Mouse (Mus musculus): ENCODE measurements around the gene Atp6v1d. TPM values are rescaled to one million over a fixed set of nuclear protein-coding genes. Genes with fewer than 3 reads are reported as not detected.

Atp6v1d gene
- polyA plus RNA-seq, 1 experiment from 2014 or later, result 66.5 TPM

DNA sequence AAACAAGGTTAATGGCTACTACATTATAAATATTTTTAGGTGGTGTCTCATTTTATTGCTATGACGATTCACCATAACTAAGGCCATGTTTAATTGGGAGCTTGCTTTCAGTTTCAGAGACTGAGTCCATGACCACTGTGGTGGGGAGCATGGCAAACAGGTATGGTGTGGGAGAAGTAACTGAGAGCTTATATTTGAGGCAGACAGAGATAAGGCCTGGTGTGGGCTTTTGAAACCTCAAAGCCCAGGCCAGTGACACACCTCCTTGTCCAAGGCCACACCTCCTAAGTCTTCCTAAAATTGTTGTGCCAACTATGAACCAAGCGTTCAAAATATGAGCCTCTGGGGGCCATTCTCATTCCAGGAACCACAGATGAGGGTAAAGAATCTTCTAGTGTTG is 26.9 kb downstream of the Atp6v1d start:
- ATAC-seq, result no peak
- WGBS, result 96% methylated on average over 2 of the region's 2 CpGs
- Histone ChIP-seq H3K4me3 (ENCODE audit: low read length) (no peak overlapping the region), H3K27me3 (replicated peaks; ENCODE audit: control insufficient read depth, insufficient read depth, low read length) (no peaks in the 10 kb centered on the region), H3K4me2 (ENCODE audit: low read depth, low read length) (no peak overlapping the region), H3K9me3 (ENCODE audit: control insufficient read depth, low read length) (no peaks in the 10 kb centered on the region), H3K9ac (ENCODE audit: low read depth, low read length) (no peak overlapping the region), H3K36me3 (ENCODE audit: control insufficient read depth, insufficient read depth, low read length) (peaks cover 7% of the 10 kb centered on the region; the same call in 1 of the 2 replicates), H3K4me1 (ENCODE audit: control insufficient read depth, insufficient read depth, low read length) (no peaks in the 10 kb centered on the region), H3K27ac (ENCODE audit: low read length) (no peak overlapping the region)

DNA sequence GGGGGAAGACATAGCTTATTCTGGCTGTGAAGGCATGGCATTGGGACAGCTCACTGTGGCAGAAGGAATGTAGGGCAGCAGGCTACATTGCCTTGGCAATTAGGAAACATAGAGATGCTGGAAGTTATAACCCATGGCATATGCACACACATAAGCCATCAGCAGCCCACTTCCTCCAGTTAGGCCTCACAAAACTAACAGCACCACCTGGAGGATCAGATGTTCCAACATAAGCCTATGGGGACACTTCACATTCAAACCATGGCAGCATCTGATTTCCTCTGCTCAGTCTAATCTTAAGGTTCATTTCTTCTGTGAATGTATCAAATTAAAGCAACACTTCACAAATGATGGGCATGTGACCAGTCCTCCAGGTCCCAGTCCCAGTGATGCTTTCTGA is 47.0 kb downstream of the Atp6v1d start:
- H3K9ac ChIP-seq (ENCODE audit: low read depth, low read length), result no peak overlapping the region
- H3K4me2 ChIP-seq (ENCODE audit: low read depth, low read length), result no peak overlapping the region
- H3K36me3 ChIP-seq (ENCODE audit: control insufficient read depth, insufficient read depth, low read length), result no peaks in the 10 kb centered on the region
- no peaks in the 10 kb centered on the region for H3K4me1 ChIP-seq (ENCODE audit: control insufficient read depth, insufficient read depth, low read length)
- ATAC-seq, result no peak
- H3K27me3 ChIP-seq (replicated peaks; ENCODE audit: control insufficient read depth, insufficient read depth, low read length), result no peaks in the 10 kb centered on the region
- H3K4me3 ChIP-seq (ENCODE audit: low read length), result no peak overlapping the region
- no peak overlapping the region for H3K27ac ChIP-seq (ENCODE audit: low read length)
- H3K9me3 ChIP-seq (ENCODE audit: control insufficient read depth, low read length), result no peaks in the 10 kb centered on the region

DNA sequence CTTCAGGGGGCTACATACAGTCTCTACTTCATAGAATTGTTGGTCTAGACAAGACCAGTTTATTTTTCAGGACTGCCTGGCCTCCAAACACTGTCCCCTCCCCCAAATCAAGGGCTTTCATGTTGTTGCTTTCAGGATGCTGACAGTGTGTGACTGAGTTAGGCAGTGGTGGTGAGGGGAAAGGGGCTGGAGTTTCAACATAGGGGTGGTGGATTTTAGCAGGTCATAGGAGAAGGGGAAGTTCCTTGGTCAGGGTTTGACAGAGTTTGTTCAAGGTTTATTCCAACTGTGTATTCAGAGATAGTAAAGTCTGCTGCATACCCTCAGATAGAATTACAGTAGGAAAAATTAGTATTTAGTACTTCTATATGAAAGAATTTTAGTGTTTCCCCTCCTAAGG is 59.6 kb downstream of the Atp6v1d start:
- Histone ChIP-seq H3K27me3 (replicated peaks; ENCODE audit: control insufficient read depth, insufficient read depth, low read length) (no peaks in the 10 kb centered on the region), H3K4me1 (ENCODE audit: control insufficient read depth, insufficient read depth, low read length) (no peaks in the 10 kb centered on the region), H3K4me3 (ENCODE audit: low read length) (no peak overlapping the region), H3K27ac (ENCODE audit: low read length) (no peak overlapping the region), H3K9me3 (ENCODE audit: control insufficient read depth, low read length) (no peaks in the 10 kb centered on the region), H3K9ac (ENCODE audit: low read depth, low read length) (no peak overlapping the region), H3K36me3 (ENCODE audit: control insufficient read depth, insufficient read depth, low read length) (peaks cover 4% of the 10 kb centered on the region; the same call in 1 of the 2 replicates), H3K4me2 (ENCODE audit: low read depth, low read length) (no peak overlapping the region)
- ATAC-seq, result no peak

GRCm38 (mm10) chr12:78800036-78800435 is 61.4 kb downstream of the Atp6v1d start:
- Histone ChIP-seq H3K9ac (ENCODE audit: low read depth, low read length) (no peak overlapping the region), H3K27me3 (replicated peaks; ENCODE audit: control insufficient read depth, insufficient read depth, low read length) (no peaks in the 10 kb centered on the region), H3K27ac (ENCODE audit: low read length) (no peak overlapping the region), H3K36me3 (ENCODE audit: control insufficient read depth, insufficient read depth, low read length) (peaks cover 4% of the 10 kb centered on the region; the same call in 1 of the 2 replicates), H3K4me2 (ENCODE audit: low read depth, low read length) (no peak overlapping the region), H3K4me1 (ENCODE audit: control insufficient read depth, insufficient read depth, low read length) (no peaks in the 10 kb centered on the region), H3K4me3 (ENCODE audit: low read length) (no peak overlapping the region), H3K9me3 (ENCODE audit: control insufficient read depth, low read length) (no peaks in the 10 kb centered on the region)
- ATAC-seq, result no peak
- 85% methylated on average over 3 of the region's 3 CpGs for WGBS

DNA sequence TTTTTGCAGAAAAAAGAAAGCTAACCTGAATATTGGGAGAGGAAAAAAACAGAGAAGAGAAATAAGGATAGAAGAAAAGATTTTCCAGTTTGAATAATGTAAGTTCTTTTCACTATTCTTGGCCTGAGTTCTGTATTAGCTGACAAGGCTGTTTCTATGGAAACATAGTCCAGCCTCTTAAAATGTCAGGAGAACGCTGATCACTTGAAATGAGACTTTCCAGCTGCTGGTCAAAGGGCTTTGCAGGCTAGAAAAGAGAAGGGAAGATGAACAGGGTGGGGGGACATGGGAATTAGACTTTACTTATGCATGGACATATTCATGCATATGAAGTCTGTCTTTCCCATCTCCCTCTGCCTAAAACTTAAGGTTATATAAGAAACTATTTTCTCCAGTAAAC is 67.2 kb downstream of the Atp6v1d start:
- no peak overlapping the region for H3K27ac ChIP-seq (ENCODE audit: low read length)
- no peak overlapping the region for H3K9ac ChIP-seq (ENCODE audit: low read depth, low read length)
- WGBS, result 14% methylated on average over 1 of the region's 1 CpGs
- peaks cover 3% of the 10 kb centered on the region; the same call in 1 of the 2 replicates for H3K4me1 ChIP-seq (ENCODE audit: control insufficient read depth, insufficient read depth, low read length)
- H3K4me2 ChIP-seq (ENCODE audit: low read depth, low read length), result no peak overlapping the region
- no peak overlapping the region for H3K4me3 ChIP-seq (ENCODE audit: low read length)
- no peaks in the 10 kb centered on the region for H3K27me3 ChIP-seq (replicated peaks; ENCODE audit: control insufficient read depth, insufficient read depth, low read length)
- peaks cover 4% of the 10 kb centered on the region; the same call in 1 of the 2 replicates for H3K36me3 ChIP-seq (ENCODE audit: control insufficient read depth, insufficient read depth, low read length)
- H3K9me3 ChIP-seq (ENCODE audit: control insufficient read depth, low read length), result no peaks in the 10 kb centered on the region
- ATAC-seq, result 0 out of 2 replicates have a peak, but pooled peaks have one; percentile 60

- WGBS, result 45% methylated on average over 2 of the region's 2 CpGs
- no peak overlapping the region for H3K27ac ChIP-seq (ENCODE audit: low read length)
- H3K4me1 ChIP-seq (ENCODE audit: control insufficient read depth, insufficient read depth, low read length), result peaks cover 8% of the 10 kb centered on the region; the same call in 1 of the 2 replicates
- no peak overlapping the region for H3K4me2 ChIP-seq (ENCODE audit: low read depth, low read length)
- H3K27me3 ChIP-seq (replicated peaks; ENCODE audit: control insufficient read depth, insufficient read depth, low read length), result no peaks in the 10 kb centered on the region
- no peaks in the 10 kb centered on the region for H3K9me3 ChIP-seq (ENCODE audit: control insufficient read depth, low read length)
- ATAC-seq, result no peak
- no peaks in the 10 kb centered on the region for H3K36me3 ChIP-seq (ENCODE audit: control insufficient read depth, insufficient read depth, low read length)
- no peak overlapping the region for H3K4me3 ChIP-seq (ENCODE audit: low read length)
- H3K9ac ChIP-seq (ENCODE audit: low read depth, low read length), result no peak overlapping the region
These were observed 70.6 kb downstream of the Atp6v1d start for GRCm38 (mm10) chr12:78790791-78791190.

Other genes starting within 250 kb of the Atp6v1d start
- gene Fam71d, start 170.1 kb downstream of the Atp6v1d start, polyA plus RNA-seq (2015; fragmentation: Nextera tagmentation; extraction: Ambion mirVana), result not detected in 2 replicates
- 24.4 and 25.8 TPM in 2 replicates for gene Mpp5, start 112.7 kb downstream of the Atp6v1d start, polyA plus RNA-seq (2015; fragmentation: Nextera tagmentation; extraction: Ambion mirVana)
- gene Eif2s1, start 181 bp upstream of the Atp6v1d start, polyA plus RNA-seq (2015; fragmentation: Nextera tagmentation; extraction: Ambion mirVana), result 204 and 205 TPM in 2 replicates
- gene Plek2, start 45.3 kb upstream of the Atp6v1d start, polyA plus RNA-seq (2015; fragmentation: Nextera tagmentation; extraction: Ambion mirVana), result 30.4 and 31.7 TPM in 2 replicates
- 5.1 and 5.3 TPM in 2 replicates for gene Tmem229b, start 146.0 kb upstream of the Atp6v1d start, polyA plus RNA-seq (2015; fragmentation: Nextera tagmentation; extraction: Ambion mirVana)
- gene Plekhh1, start 167.5 kb upstream of the Atp6v1d start, polyA plus RNA-seq (2015; fragmentation: Nextera tagmentation; extraction: Ambion mirVana), result 7.5 and 9.0 TPM in 2 replicates
- gene Pigh, start 228.0 kb upstream of the Atp6v1d start, polyA plus RNA-seq (2015; fragmentation: Nextera tagmentation; extraction: Ambion mirVana), result 26.2 and 27.6 TPM in 2 replicates